Mouse (Mus musculus): Measurements from ENCODE around the gene Olfr504. TPM values are rescaled to one million over a fixed set of nuclear protein-coding genes. Genes with fewer than 3 reads are reported as not detected.
"Not testable (repeated sequence)": the region's sequence is repeated elsewhere in the genome, so short reads cannot be mapped to it uniquely, and the experiment has no call there.

Olfr504 gene
- not detected in 2 replicates for polyA plus RNA-seq (2012; rRNA removed)

GRCm38 (mm10) chr7:108565693-108566092 is at the start of gene Olfr504:
TSS of gene Olfr504 (minus strand) at chr7:108565793.
- DNase-seq (ENCODE audit: extremely low spot score in 1 of 2, low spot score in 1 of 2), result no peak

- no peak for DNase-seq (ENCODE audit: extremely low spot score in 1 of 2, low spot score in 1 of 2)
Observed at GRCm38 (mm10) chr7:108614110-108614509, 48.5 kb upstream of the Olfr504 start.

GRCm38 (mm10) chr7:108610487-108610886 is 44.9 kb upstream of the Olfr504 start, which contains the start of gene Olfr506:
TSS of gene Olfr506 (plus strand) at chr7:108610787.
- DNase-seq (ENCODE audit: extremely low spot score in 1 of 2, low spot score in 1 of 2), result no peak

GRCm38 (mm10) chr7:108601916-108602315 is 36.3 kb upstream of the Olfr504 start:
- DNase-seq (ENCODE audit: extremely low spot score in 1 of 2, low spot score in 1 of 2), result not testable (repeated sequence)

GRCm38 (mm10) chr7:108589797-108590196 is 24.2 kb upstream of the Olfr504 start:
- DNase-seq (ENCODE audit: extremely low spot score in 1 of 2, low spot score in 1 of 2), result no peak

- DNase-seq (ENCODE audit: extremely low spot score in 1 of 2, low spot score in 1 of 2), result not testable (repeated sequence)
Observed at GRCm38 (mm10) chr7:108544227-108544626, 21.4 kb downstream of the Olfr504 start, which contains the start of gene Olfr503. TSS of gene Olfr503 (plus strand) at chr7:108544527.

GRCm38 (mm10) chr7:108542416-108542815 is 23.2 kb downstream of the Olfr504 start:
- DNase-seq (ENCODE audit: extremely low spot score in 1 of 2, low spot score in 1 of 2), result no peak

GRCm38 (mm10) chr7:108524965-108525364 is 40.6 kb downstream of the Olfr504 start, which contains the start of gene Olfr502:
TSS of gene Olfr502 (minus strand) at chr7:108525065.
- no peak for DNase-seq (ENCODE audit: extremely low spot score in 1 of 2, low spot score in 1 of 2)

Other genes with a start within 250 kb of the Olfr504 start
- gene Olfr492, start 242.1 kb downstream of the Olfr504 start, polyA plus RNA-seq (2012; rRNA removed), result not detected in 2 replicates
- gene Olfr493, start 218.8 kb downstream of the Olfr504 start, polyA plus RNA-seq (2012; rRNA removed), result not detected in 2 replicates
- gene Olfr494, start 200.5 kb downstream of the Olfr504 start, polyA plus RNA-seq (2012; rRNA removed), result not detected in 2 replicates
- gene Olfr495, start 172.6 kb downstream of the Olfr504 start, polyA plus RNA-seq (2012; rRNA removed), result not detected in 2 replicates
- not detected in 2 replicates for gene Olfr497, start 145.4 kb downstream of the Olfr504 start, polyA plus RNA-seq (2012; rRNA removed)
- gene Olfr498, start 100.5 kb downstream of the Olfr504 start, polyA plus RNA-seq (2012; rRNA removed), result not detected in 2 replicates
- 0.13 TPM in 1 of 2 replicates, not detected in the other for gene Olfr502, start 40.7 kb downstream of the Olfr504 start, polyA plus RNA-seq (2012; rRNA removed)
- gene Olfr503, start 21.3 kb downstream of the Olfr504 start, polyA plus RNA-seq (2012; rRNA removed), result not detected in 2 replicates
- gene Olfr506, start 45.0 kb upstream of the Olfr504 start, polyA plus RNA-seq (2012; rRNA removed), result not detected in 2 replicates
- gene Olfr507, start 56.0 kb upstream of the Olfr504 start, polyA plus RNA-seq (2012; rRNA removed), result not detected in 2 replicates
- not detected in 2 replicates for gene Olfr508, start 64.2 kb upstream of the Olfr504 start, polyA plus RNA-seq (2012; rRNA removed)
- gene Olfr509, start 86.1 kb upstream of the Olfr504 start, polyA plus RNA-seq (2012; rRNA removed), result 0.08 TPM in 1 of 2 replicates, not detected in the other
- gene Olfr510, start 100.6 kb upstream of the Olfr504 start, polyA plus RNA-seq (2012; rRNA removed), result 0.10 TPM in 1 of 2 replicates, not detected in the other
- gene Olfr512, start 147.5 kb upstream of the Olfr504 start, polyA plus RNA-seq (2012; rRNA removed), result not detected in 2 replicates
- gene Olfr513, start 185.2 kb upstream of the Olfr504 start, polyA plus RNA-seq (2012; rRNA removed), result not detected in 2 replicates

All from frontal cortex, adult 2 months (tissue).